Mouse (Mus musculus) cerebellum, adult 2 months (tissue): ENCODE measurements at regions not wholly inside any gene's neighbourhood (a gene's known extent, or its start where the extent isn't known, plus 50 kb on each side); places are given as distances from the start of the nearest gene placed in this dataset.

Experiments
- DNase-seq, 2 experiments: peaks; one replicate each; pipeline ENCODE4 v3.0.0; 2021
- H3K27ac ChIP-seq: fragments of 200-500 bp; 2 replicates; pipeline ENCODE4 v1.5.1; 2012; ENCODE audit warnings: low read length, control low read depth, inconsistent platforms; ENCODE audit not compliant: insufficient read depth
- H3K27me3 ChIP-seq: fragments of 200-500 bp; 2 replicates; pipeline ENCODE4 v1.6.1; 2012; ENCODE audit warnings: inconsistent platforms, mild to moderate bottlenecking, low read length, moderate library complexity; ENCODE audit not compliant: control insufficient read depth, insufficient read depth
- H3K4me1 ChIP-seq: fragments of 200-500 bp; 2 replicates; pipeline ENCODE4 v1.6.1; 2011; ENCODE audit warnings: low read length; ENCODE audit not compliant: control insufficient read depth, insufficient read depth
- H3K4me3 ChIP-seq: fragments of 200-500 bp; replicated peaks from 2 replicates; pipeline ENCODE3; 2011; ENCODE audit warnings: mild to moderate bottlenecking, low read depth, low read length, control low read depth; ENCODE audit not compliant: insufficient read depth
- CTCF ChIP-seq: fragments of 200-500 bp; IDR thresholded peaks from 2 replicates; pipeline ENCODE4 v1.5.1; 2011; ENCODE audit warnings: low read depth, mild to moderate bottlenecking, control low read depth, low read length, moderate library complexity, borderline replicate concordance; ENCODE audit not compliant: insufficient read depth
- POLR2A ChIP-seq: fragments of 200-500 bp; IDR thresholded peaks from 2 replicates; pipeline ENCODE4 v1.6.1; 2011; ENCODE audit warnings: low read length, control low read depth, borderline replicate concordance; ENCODE audit not compliant: insufficient read depth
- WGBS: fragments of 180-500 bp; shearing (Covaris S2); methylation state at CpG from one replicate; pipeline ENCODE4 v1.1.7; 2018; 5-methylcytosine and 5-hydroxymethylcytosine counted together

- Histone ChIP-seq H3K27me3 (no peaks in the 10 kb centered on the region), H3K27ac (no peak overlapping the region), H3K4me3 (no peak overlapping the region), H3K4me1 (no peaks in the 10 kb centered on the region)
- 84% methylated on average over 4 of the region's 4 CpGs for WGBS
- no peak for DNase-seq
- TF ChIP-seq CTCF: no peak
- no peak for TF ChIP-seq POLR2A
Measured at GRCm38 (mm10) chr4:83915871-83916270, 390.5 kb downstream of the Ccdc171 start.

- Histone ChIP-seq H3K4me3 (no peak overlapping the region), H3K4me1 (no peaks in the 10 kb centered on the region), H3K27ac (no peak overlapping the region), H3K27me3 (no peaks in the 10 kb centered on the region)
- 42% methylated on average over 4 of the region's 4 CpGs for WGBS
- TF ChIP-seq CTCF (no peak), POLR2A (no peak)
- no peak for DNase-seq
Measured at GRCm38 (mm10) chr4:83917009-83917408, 391.7 kb downstream of the Ccdc171 start.

- WGBS: 79% methylated on average over 3 of the region's 3 CpGs
Measured at GRCm38 (mm10) chr4:83918093-83918492, 392.7 kb downstream of the Ccdc171 start.

DNA sequence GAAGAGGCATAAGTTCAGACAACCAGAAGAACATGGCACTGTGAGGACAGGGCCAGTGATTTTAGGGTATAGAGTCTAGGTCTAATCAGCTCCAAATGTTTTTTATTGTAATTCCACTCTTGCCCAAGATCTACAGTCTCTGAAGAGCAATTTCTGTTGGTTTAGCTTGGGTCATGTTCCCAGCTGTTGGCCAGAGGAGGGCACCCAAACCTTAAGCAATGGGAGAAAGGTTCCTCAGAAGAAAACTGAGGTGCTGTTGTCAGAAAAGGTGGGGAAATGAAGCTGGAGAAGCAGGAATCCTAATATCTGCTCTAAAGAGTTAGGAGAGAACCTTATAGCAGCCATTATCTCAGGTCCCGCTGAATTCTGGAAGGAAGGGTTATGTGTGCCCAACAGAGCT lies 393.7 kb downstream of the Ccdc171 start:
- 95% methylated on average over 1 of the region's 1 CpGs for WGBS
- no peaks in the 10 kb centered on the region for H3K27me3 ChIP-seq
- TF ChIP-seq CTCF: no peak
- no peak for TF ChIP-seq POLR2A
- DNase-seq: no peak
- H3K4me1 ChIP-seq: no peaks in the 10 kb centered on the region
- no peak overlapping the region for H3K4me3 ChIP-seq
- no peak overlapping the region for H3K27ac ChIP-seq

More at GRCm38 (mm10) chr4:83918093-83918492, 392.7 kb downstream of the Ccdc171 start:
- Histone ChIP-seq H3K4me1 (no peaks in the 10 kb centered on the region), H3K4me3 (no peak overlapping the region), H3K27ac (no peak overlapping the region), H3K27me3 (no peaks in the 10 kb centered on the region)
- TF ChIP-seq CTCF: no peak
- no peak for TF ChIP-seq POLR2A
- DNase-seq: no peak

- TF ChIP-seq CTCF (no peak), POLR2A (no peak)
- Histone ChIP-seq H3K27me3 (no peaks in the 10 kb centered on the region), H3K4me1 (no peaks in the 10 kb centered on the region), H3K4me3 (no peak overlapping the region), H3K27ac (no peak overlapping the region)
- DNase-seq: no peak
- 54% methylated on average over 8 of the region's 8 CpGs for WGBS
Measured at GRCm38 (mm10) chr4:83925118-83925842, 399.9 kb downstream of the Ccdc171 start.

- H3K4me1 ChIP-seq: no peaks in the 10 kb centered on the region
- DNase-seq: no peak
- H3K27ac ChIP-seq: no peak overlapping the region
- H3K27me3 ChIP-seq: no peaks in the 10 kb centered on the region
- no peak for TF ChIP-seq POLR2A
- TF ChIP-seq CTCF: no peak
- no peak overlapping the region for H3K4me3 ChIP-seq
- 52% methylated on average over 11 of the region's 11 CpGs for WGBS
Measured at GRCm38 (mm10) chr4:83926195-83926731, 400.9 kb downstream of the Ccdc171 start.

- 78% methylated on average over 8 of the region's 8 CpGs for WGBS
- TF ChIP-seq POLR2A (no peak), CTCF (no peak)
- Histone ChIP-seq H3K27me3 (no peaks in the 10 kb centered on the region), H3K4me3 (no peak overlapping the region), H3K4me1 (no peaks in the 10 kb centered on the region), H3K27ac (no peak overlapping the region)
- DNase-seq: no peak
Measured at GRCm38 (mm10) chr4:83931897-83932654, 406.7 kb downstream of the Ccdc171 start.

- TF ChIP-seq POLR2A: no peak
- TF ChIP-seq CTCF: no peak
- no peak overlapping the region for H3K4me3 ChIP-seq
- DNase-seq: no peak
- WGBS: 74% methylated on average over 9 of the region's 9 CpGs
- H3K27ac ChIP-seq: no peak overlapping the region
- H3K27me3 ChIP-seq: no peaks in the 10 kb centered on the region
- H3K4me1 ChIP-seq: no peaks in the 10 kb centered on the region
Measured at GRCm38 (mm10) chr4:83941693-83942092, 416.3 kb downstream of the Ccdc171 start.
